ENCODE assay signal across 20 mouse cellular contexts in the genomic region with DNA sequence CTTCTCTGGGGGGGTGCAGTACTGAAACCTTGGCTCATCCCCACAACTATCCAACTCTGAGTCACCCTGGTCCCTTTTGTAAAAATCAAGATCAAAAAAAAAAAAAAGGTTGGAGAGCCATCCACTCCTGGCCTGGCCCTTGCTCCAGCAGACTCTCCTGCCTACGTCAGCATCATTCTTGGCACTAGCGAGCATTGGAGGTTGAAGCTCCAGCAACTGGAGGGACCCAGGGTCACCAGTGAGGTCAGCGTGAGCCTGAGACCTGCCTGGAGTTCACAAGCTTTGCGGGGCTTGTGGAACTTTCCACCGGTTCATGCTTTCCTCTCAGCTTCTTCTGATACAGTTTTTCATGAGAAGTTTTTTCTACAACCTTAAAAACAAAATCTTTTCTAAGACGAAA. TPM values are rescaled to one million over a fixed set of nuclear protein-coding genes. Genes with fewer than 3 reads are reported as not detected.
A peak's percentile ranks its signal among the peaks of the same experiment; 100 is the strongest.
DNase-seq lines count a peak whose midpoint lies in the region; ATAC-seq and TF ChIP-seq lines count a peak whose summit lies in the region.
"Had no signal": no experiment of that assay in that cellular context is flagged by ENCODE, and none has a peak within 500 bp of the region (broad histone marks: within the 10 kb centered on the region; RNA-seq: fewer than 3 reads in every experiment).

No protein-coding gene starts in this region.

- H3K27ac ChIP-seq in heart, adult 2 months: peak overlapping the region; percentile 80
- H3K27ac ChIP-seq in kidney, embryonic 16.5 days (ENCODE audit: low read length): no peak overlapping the region
- H3K27ac ChIP-seq: embryonic facial prominence, embryonic 12.5 days; forebrain, embryonic 13.5 days; hindbrain, embryonic 13.5 days; limb, embryonic 13.5 days; liver, embryonic 15.5 days had no signal

- H3K79me2 ChIP-seq in heart, adult 2 months (replicated peaks; ENCODE audit: control insufficient read depth, insufficient read depth, low read length): no peaks in the 10 kb centered on the region

- DNase-seq in heart, adult 2 months: peak in 1 of 2 experiments; percentile 54
- DNase-seq in heart, adult 9 months (ENCODE audit: low spot score in 2 of 2): no peak
- DNase-seq in kidney, adult 9 months: peak; percentile 63
- DNase-seq in adrenal gland, postnatal 25 days: peak; percentile 60
- DNase-seq in skeletal muscle tissue, adult 2 months (ENCODE audit: low read depth, low spot score): peak; percentile 82
- no peak for DNase-seq in ovary, adult 18-20 months (ENCODE audit: low spot score)
- DNase-seq: cerebellum, adult 9-11 months; right cerebral cortex, postnatal 4 days had no signal

- no peak overlapping the region for H3K4me3 ChIP-seq in heart, adult 2 months
- H3K4me3 ChIP-seq in kidney, embryonic 16.5 days (ENCODE audit: low read length): no peak overlapping the region
- H3K4me3 ChIP-seq: embryonic facial prominence, embryonic 12.5 days; erythroblast, embryonic 14.5 days; forebrain, embryonic 13.5 days; hindbrain, embryonic 13.5 days; limb, embryonic 13.5 days; liver, embryonic 15.5 days had no signal

- no peak for TF ChIP-seq POLR2A in heart, adult 2 months (IDR thresholded peaks at IDR 0.05; ENCODE audit: insufficient read depth, low read depth, low read length)

- no peak overlapping the region for H3K4me2 ChIP-seq in kidney, embryonic 16.5 days (replicated peaks; ENCODE audit: low read depth, low read length)
- H3K4me2 ChIP-seq: embryonic facial prominence, embryonic 12.5 days; forebrain, embryonic 13.5 days; hindbrain, embryonic 13.5 days; limb, embryonic 13.5 days; liver, embryonic 15.5 days; midbrain, embryonic 11.5 days had no signal

- H3K9me3 ChIP-seq in kidney, embryonic 16.5 days (ENCODE audit: low read length): no peaks in the 10 kb centered on the region
- H3K9me3 ChIP-seq: embryonic facial prominence, embryonic 12.5 days; forebrain, embryonic 13.5 days; hindbrain, embryonic 13.5 days; limb, embryonic 13.5 days; liver, embryonic 15.5 days had no signal

- TF ChIP-seq CTCF in heart, adult 2 months (IDR thresholded peaks at IDR 0.05): no peak

- WGBS in heart, adult 2 months: 66% methylated on average over 6 of the region's 6 CpGs
- WGBS in kidney, embryonic 16.5 days: 82% methylated on average over 6 of the region's 6 CpGs

- intact Hi-C loops in heart, adult 2 months (cut with DNase I): no loop called here

- H3K4me1 ChIP-seq in heart, adult 2 months (ENCODE audit: control insufficient read depth, insufficient read depth, low read length): peaks cover 8% of the 10 kb centered on the region
- no peaks in the 10 kb centered on the region for H3K4me1 ChIP-seq in kidney, embryonic 16.5 days (ENCODE audit: insufficient read depth, low read length)
- H3K4me1 ChIP-seq: liver, embryonic 15.5 days had no signal

- no peak overlapping the region for H3K9ac ChIP-seq in heart, adult 2 months (ENCODE audit: low read depth, low read length)
- H3K9ac ChIP-seq in kidney, embryonic 16.5 days (replicated peaks; ENCODE audit: low read length): no peak overlapping the region
- H3K9ac ChIP-seq: embryonic facial prominence, embryonic 12.5 days; forebrain, embryonic 13.5 days; hindbrain, embryonic 13.5 days; limb, embryonic 13.5 days; liver, embryonic 15.5 days had no signal

- TF ChIP-seq EP300 in heart, adult 2 months (IDR thresholded peaks at IDR 0.05; ENCODE audit: insufficient read depth, low read depth, low read length): no peak

- no peak for ATAC-seq in kidney, embryonic 16.5 days (ENCODE audit: low FRiP score, low TSS enrichment)
- ATAC-seq: forebrain, embryonic 13.5 days; inflammation-experienced regulatory T-cells, adult 6 months had no signal

- peaks cover 6% of the 10 kb centered on the region for H3K36me3 ChIP-seq in heart, adult 2 months (ENCODE audit: control insufficient read depth, insufficient read depth, low read length)
- H3K36me3 ChIP-seq in kidney, embryonic 16.5 days (ENCODE audit: insufficient read depth, low read length): no peaks in the 10 kb centered on the region
- H3K36me3 ChIP-seq: embryonic facial prominence, embryonic 12.5 days; hindbrain, embryonic 13.5 days; limb, embryonic 13.5 days; liver, embryonic 15.5 days had no signal

- H3K27me3 ChIP-seq in heart, adult 2 months (ENCODE audit: control insufficient read depth, insufficient read depth, low read length): no peaks in the 10 kb centered on the region
- H3K27me3 ChIP-seq in kidney, embryonic 16.5 days (ENCODE audit: insufficient read depth, low read length): no peaks in the 10 kb centered on the region
- H3K27me3 ChIP-seq: embryonic facial prominence, embryonic 12.5 days; forebrain, embryonic 13.5 days; hindbrain, embryonic 13.5 days; limb, embryonic 13.5 days; liver, embryonic 15.5 days had no signal

RNA-seq across cellular contexts. Expression of a gene that starts 13.1 kb away (rescaled TPM):
- total RNA-seq in heart, adult 2 months (2021): 1 to 10 TPM; 7.9 to 9.3 TPM
- 15.1 and 20.5 TPM in 2 replicates for polyA plus RNA-seq in heart, adult 2 months (2012; rRNA removed)
- polyA plus RNA-seq in kidney, embryonic 16.5 days (2015; fragmentation: Nextera tagmentation; extraction: Ambion mirVana): 0.34 and 0.63 TPM in 2 replicates
- 0.43 and 0.57 TPM in 2 replicates for total RNA-seq in adrenal gland, postnatal 25 days (2021)
- total RNA-seq: monocyte, adult 5-6 weeks had no signal
- polyA plus RNA-seq: C2C12; erythroblast, embryonic 14.5 days; inflammation-experienced regulatory T-cells, adult 6 months; limb, embryonic 13.5 days; liver, embryonic 15.5 days; midbrain, embryonic 11.5 days; neural tube, embryonic 11.5 days had no signal

RNA-seq across cellular contexts. Expression of a gene that starts 29.3 kb away (rescaled TPM):
- 100 to 1,000 TPM; 160 to 171 TPM for total RNA-seq in heart, adult 2 months (2021)
- polyA plus RNA-seq in heart, adult 2 months (2012; rRNA removed): 96.8 and 110 TPM in 2 replicates
- polyA plus RNA-seq in kidney, embryonic 16.5 days (2015; fragmentation: Nextera tagmentation; extraction: Ambion mirVana): 5.7 and 6.8 TPM in 2 replicates
- total RNA-seq in adrenal gland, postnatal 25 days (2021): 53.1 and 72.2 TPM in 2 replicates

Comparison
In these comparisons a context has a peak if more than half of its experiments do, and no peak if none do; other contexts are left out.
1. DNase-seq: peak in kidney, adult 9 months (single experiment), adrenal gland, postnatal 25 days (single experiment) and skeletal muscle tissue, adult 2 months (single experiment); none in heart, adult 9 months (0 of 2) and ovary, adult 18-20 months (single experiment).